Mouse (Mus musculus): Measurements from ENCODE around the gene Ascl2.

- no peak for TF ChIP-seq POLR2A (IDR thresholded peaks at IDR 0.05; ENCODE audit: borderline replicate concordance, low read depth, low read length)
- TF ChIP-seq CTCF (IDR thresholded peaks at IDR 0.05; ENCODE audit: low read depth, low read length): peak; percentile 100
Observed at GRCm38 (mm10) chr7:142918641-142919628, 50.1 kb downstream of the Ascl2 start.

Data from bone marrow macrophage, adult 2 months (primary cell).